Mouse (Mus musculus) thymus, adult 2 months (tissue): ENCODE measurements around the gene Cpeb1.

Source experiments
- CTCF ChIP-seq: fragments of 200-500 bp; IDR thresholded peaks from 2 replicates; pipeline ENCODE4 v1.5.1; 2012; ENCODE audit warnings: mild to moderate bottlenecking, control low read depth, low read length, moderate library complexity, borderline replicate concordance; ENCODE audit not compliant: control insufficient read depth, poor library complexity, insufficient read depth; ENCODE audit errors: extremely low read depth
- POLR2A ChIP-seq: fragments of 200-500 bp; IDR thresholded peaks from 2 replicates; pipeline ENCODE4 v1.6.1; 2012; ENCODE audit warnings: mild to moderate bottlenecking, low read length, control low read depth, moderate library complexity; ENCODE audit not compliant: control insufficient read depth, poor library complexity, insufficient read depth; ENCODE audit errors: extremely low read depth

DNA sequence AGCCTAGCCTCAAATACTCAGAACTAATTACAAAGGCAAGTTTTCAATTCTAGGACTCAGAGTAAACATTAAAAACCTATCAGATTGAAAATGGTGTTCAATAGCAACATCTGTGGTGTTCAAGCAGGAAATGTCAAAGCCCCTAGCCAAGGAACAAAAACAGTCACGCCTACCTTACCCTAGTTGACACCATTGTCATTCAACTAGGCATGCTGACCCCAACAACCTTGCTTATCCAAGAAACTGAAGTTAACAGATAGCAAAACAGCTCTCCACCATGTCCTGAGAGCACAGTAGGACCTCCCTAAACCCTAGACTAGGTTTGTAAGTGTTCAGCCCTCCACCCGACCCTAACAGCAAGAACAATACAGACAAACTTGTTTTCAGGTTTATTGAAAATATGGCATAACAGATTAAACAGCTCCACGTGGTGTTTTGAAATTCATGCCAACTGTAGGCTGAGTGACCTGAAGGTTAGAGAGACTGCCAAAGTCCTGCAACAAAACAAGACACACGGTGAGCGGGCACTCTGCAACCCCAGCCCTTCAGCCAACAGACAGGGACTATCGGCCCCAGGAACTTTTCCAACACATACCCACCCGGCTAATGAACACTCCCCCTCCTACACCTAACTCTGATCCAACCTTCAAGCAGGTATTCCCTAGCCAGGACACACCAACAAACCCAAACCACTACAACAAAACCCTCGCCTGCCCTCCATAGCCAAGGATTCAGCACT is 112.7 kb downstream of the Cpeb1 start:
- TF ChIP-seq CTCF (no peak), POLR2A (no peak)
